Mouse (Mus musculus): ENCODE measurements around the gene Nop16.
"Not testable (repeated sequence)": the region's sequence is repeated elsewhere in the genome, so short reads cannot be mapped to it uniquely, and the experiment has no call there.

Nop16 gene

GRCm38 (mm10) chr13:54589996-54590951 lies at the start of gene Nop16, which contains the start of gene Higd2a:
TSS of gene Nop16 (minus strand) at chr13:54590090.
TSS of gene Higd2a (plus strand) at chr13:54590207.
- DNase-seq (ENCODE audit: low spot score in 2 of 2) = peak; percentile 95

- no peak for DNase-seq (ENCODE audit: low spot score in 2 of 2)
Observed at GRCm38 (mm10) chr13:54635011-54635410, 45.1 kb upstream of the Nop16 start.

- no peak for DNase-seq (ENCODE audit: low spot score in 2 of 2)
Observed at GRCm38 (mm10) chr13:54632731-54633277, 42.9 kb upstream of the Nop16 start.

GRCm38 (mm10) chr13:54629128-54629527 lies 39.2 kb upstream of the Nop16 start:
- DNase-seq (ENCODE audit: low spot score in 2 of 2) = peak in 1 of 2 experiments; percentile 25

- DNase-seq (ENCODE audit: low spot score in 2 of 2) = no peak
Observed at GRCm38 (mm10) chr13:54621960-54622521, 32.2 kb upstream of the Nop16 start.

- peak; percentile 93 to 99 for DNase-seq (ENCODE audit: low spot score in 2 of 2)
Observed at GRCm38 (mm10) chr13:54621155-54621932, 31.5 kb upstream of the Nop16 start, which contains the start of gene Faf2. TSS of gene Faf2 (plus strand) at chr13:54621784.

- DNase-seq (ENCODE audit: low spot score in 2 of 2) = no peak
Observed at GRCm38 (mm10) chr13:54616998-54617397, 27.1 kb upstream of the Nop16 start.

GRCm38 (mm10) chr13:54616307-54616706 lies 26.4 kb upstream of the Nop16 start:
- no peak for DNase-seq (ENCODE audit: low spot score in 2 of 2)

- not testable (repeated sequence) for DNase-seq (ENCODE audit: low spot score in 2 of 2)
Observed at GRCm38 (mm10) chr13:54613141-54613540, 23.3 kb upstream of the Nop16 start.

GRCm38 (mm10) chr13:54610972-54611754 lies 21.3 kb upstream of the Nop16 start, which contains the start of gene Cltb:
TSS of gene Cltb (minus strand) at chr13:54611344.
- DNase-seq (ENCODE audit: low spot score in 2 of 2) = peak; percentile 83 to 89

- DNase-seq (ENCODE audit: low spot score in 2 of 2) = peak in 1 of 2 experiments; percentile 38
Observed at GRCm38 (mm10) chr13:54610613-54610971, 20.7 kb upstream of the Nop16 start.

GRCm38 (mm10) chr13:54609301-54609700 lies 19.4 kb upstream of the Nop16 start:
- DNase-seq (ENCODE audit: low spot score in 2 of 2) = no peak

- no peak for DNase-seq (ENCODE audit: low spot score in 2 of 2)
Observed at GRCm38 (mm10) chr13:54608666-54609065, 18.8 kb upstream of the Nop16 start.

- no peak for DNase-seq (ENCODE audit: low spot score in 2 of 2)
Observed at GRCm38 (mm10) chr13:54608002-54608401, 18.1 kb upstream of the Nop16 start.

- DNase-seq (ENCODE audit: low spot score in 2 of 2) = no peak
Observed at GRCm38 (mm10) chr13:54607204-54607603, 17.3 kb upstream of the Nop16 start.

GRCm38 (mm10) chr13:54605426-54605825 lies 15.5 kb upstream of the Nop16 start:
- DNase-seq (ENCODE audit: low spot score in 2 of 2) = no peak

- DNase-seq (ENCODE audit: low spot score in 2 of 2) = no peak
Observed at GRCm38 (mm10) chr13:54604221-54604620, 14.3 kb upstream of the Nop16 start.

GRCm38 (mm10) chr13:54603501-54603900 lies 13.6 kb upstream of the Nop16 start:
- DNase-seq (ENCODE audit: low spot score in 2 of 2) = no peak

GRCm38 (mm10) chr13:54602639-54603111 lies 12.8 kb upstream of the Nop16 start:
- no peak for DNase-seq (ENCODE audit: low spot score in 2 of 2)

- no peak for DNase-seq (ENCODE audit: low spot score in 2 of 2)
Observed at GRCm38 (mm10) chr13:54598622-54599143, 8.8 kb upstream of the Nop16 start.

Data from urinary bladder, adult 18-20 months (tissue).